In the genomic region with DNA sequence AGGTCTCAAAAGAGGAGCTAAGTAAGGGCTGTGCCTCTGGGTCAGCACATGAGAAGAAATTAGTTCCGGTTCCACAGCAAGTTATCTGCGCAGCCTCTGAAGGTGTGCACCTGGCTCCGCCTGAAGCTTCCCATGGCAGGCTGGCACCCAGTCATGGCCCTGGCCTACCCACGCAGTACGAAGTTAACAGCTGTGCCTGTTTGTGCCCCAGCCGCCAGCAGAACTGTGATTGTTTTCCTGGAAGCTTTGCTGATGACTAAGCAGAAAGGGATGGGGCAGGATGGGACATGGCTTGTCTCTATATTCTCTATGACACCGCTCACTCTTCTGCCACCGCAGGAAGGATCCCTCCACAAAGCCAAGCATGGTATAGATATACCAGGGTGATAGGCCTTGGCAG, we compare ENCODE assay signal across 19 mouse cellular contexts. TPM values are rescaled to one million over a fixed set of nuclear protein-coding genes. Genes with fewer than 3 reads are reported as not detected.
DNase-seq lines count a peak whose midpoint lies in the region; ATAC-seq and TF ChIP-seq lines count a peak whose summit lies in the region.
"Had no signal": no experiment of that assay in that cellular context is flagged by ENCODE, and none has a peak within 500 bp of the region (broad histone marks: within the 10 kb centered on the region; RNA-seq: fewer than 3 reads in every experiment).

No protein-coding gene starts in this region.

- H3K27ac ChIP-seq in midbrain, embryonic 11.5 days (ENCODE audit: low read depth, low read length): no peak overlapping the region
- H3K27ac ChIP-seq: embryonic facial prominence, embryonic 13.5 days; forebrain, embryonic 13.5 days; heart, embryonic 13.5 days; midbrain, embryonic 15.5 days had no signal

- H3K9me3 ChIP-seq in E14TG2a.4 (ENCODE audit: low read length): no peaks in the 10 kb centered on the region
- no peaks in the 10 kb centered on the region for H3K9me3 ChIP-seq in midbrain, embryonic 11.5 days (ENCODE audit: control insufficient read depth, low read length)
- H3K9me3 ChIP-seq: embryonic facial prominence, embryonic 13.5 days; forebrain, embryonic 13.5 days; heart, embryonic 13.5 days; midbrain, embryonic 15.5 days had no signal

- WGBS in midbrain, embryonic 11.5 days: 92% methylated on average over 8 of the region's 8 CpGs

- H3K4me3 ChIP-seq in E14TG2a.4 (replicated peaks; ENCODE audit: low read length): peak overlapping the region; percentile 39
- no peak overlapping the region for H3K4me3 ChIP-seq in midbrain, embryonic 11.5 days (ENCODE audit: low read depth, low read length)
- H3K4me3 ChIP-seq: embryonic facial prominence, embryonic 13.5 days; forebrain, embryonic 13.5 days; heart, embryonic 13.5 days; midbrain, embryonic 15.5 days had no signal

- no peak for ATAC-seq in midbrain, embryonic 11.5 days (ENCODE audit: low FRiP score)
- ATAC-seq: CD4-positive, CD25-positive, alpha-beta regulatory T cell, adult 4 months; forebrain, embryonic 13.5 days; midbrain, embryonic 15.5 days; Patski had no signal

- H3K4me2 ChIP-seq in midbrain, embryonic 11.5 days: no peak overlapping the region
- H3K4me2 ChIP-seq: embryonic facial prominence, embryonic 13.5 days; forebrain, embryonic 13.5 days; heart, embryonic 13.5 days; midbrain, embryonic 15.5 days had no signal

- H3K27me3 ChIP-seq in E14TG2a.4 (ENCODE audit: insufficient read depth, low read length): peaks cover 6% of the 10 kb centered on the region; the same call in 1 of the 2 replicates
- no peaks in the 10 kb centered on the region for H3K27me3 ChIP-seq in midbrain, embryonic 11.5 days (ENCODE audit: control insufficient read depth, insufficient read depth, low read length)
- H3K27me3 ChIP-seq: embryonic facial prominence, embryonic 13.5 days; forebrain, embryonic 13.5 days; Patski had no signal

- peak; percentile 21 for DNase-seq in gastrocnemius, adult 18-20 months (ENCODE audit: low spot score)
- no peak for DNase-seq in gastrocnemius, adult 8-10 months (ENCODE audit: low spot score in 2 of 2)
- DNase-seq in layer of hippocampus, adult 11-12 months (ENCODE audit: low spot score): peak; percentile 65
- peak; percentile 52 to 57 for DNase-seq in left cerebral cortex, postnatal 36 days (ENCODE audit: low spot score in 2 of 2)
- DNase-seq in midbrain, embryonic 11.5 days (ENCODE audit: low spot score, missing footprints): no peak
- DNase-seq in heart, postnatal 10 days: no peak
- DNase-seq in urinary bladder, adult 18-20 months (ENCODE audit: low spot score in 2 of 2): no peak
- DNase-seq: cerebellum, postnatal 25 days; kidney, adult 11 months; lung, postnatal 4 days; thymus, postnatal 25 days had no signal

- H3K9ac ChIP-seq in midbrain, embryonic 11.5 days (ENCODE audit: low read length): no peak overlapping the region
- H3K9ac ChIP-seq: embryonic facial prominence, embryonic 13.5 days; forebrain, embryonic 13.5 days; heart, embryonic 13.5 days; midbrain, embryonic 15.5 days had no signal

- intact Hi-C loops in left cerebral cortex, postnatal 36 days (cut with DNase I): no loop called here
- intact Hi-C loops in heart, postnatal 10 days (cut with DNase I): no loop called here

- H3K4me1 ChIP-seq in E14TG2a.4 (replicated peaks; ENCODE audit: low read depth, low read length): peaks cover 6% of the 10 kb centered on the region
- H3K4me1 ChIP-seq in midbrain, embryonic 11.5 days (ENCODE audit: control insufficient read depth, insufficient read depth, low read length): peaks cover 9% of the 10 kb centered on the region

- no peaks in the 10 kb centered on the region for H3K36me3 ChIP-seq in E14TG2a.4 (ENCODE audit: insufficient read depth, low read length)
- H3K36me3 ChIP-seq in midbrain, embryonic 11.5 days (ENCODE audit: control insufficient read depth, insufficient read depth, low read length): no peaks in the 10 kb centered on the region
- H3K36me3 ChIP-seq: embryonic facial prominence, embryonic 13.5 days; heart, embryonic 13.5 days; midbrain, embryonic 15.5 days had no signal

- no peak for TF ChIP-seq CTCF in E14TG2a.4 (conservative IDR thresholded peaks at IDR 0.05; ENCODE audit: low read length)

RNA-seq across cellular contexts. Expression of a gene that starts 34.5 kb away (rescaled TPM):
- total RNA-seq in gastrocnemius, adult 18-20 months (2021): not detected
- total RNA-seq in gastrocnemius, adult 8-10 months (2022): not detected
- not detected for total RNA-seq in left cerebral cortex, postnatal 36 days (2021)
- polyA plus RNA-seq in midbrain, embryonic 11.5 days (2014; fragmentation: Nextera tagmentation; extraction: Ambion mirVana): 0.08 TPM in 1 of 2 replicates, not detected in the other
- not detected for total RNA-seq in heart, postnatal 10 days (2021)
- total RNA-seq: left cerebral cortex, postnatal 14 days had no signal
- polyA plus RNA-seq: embryonic facial prominence, embryonic 13.5 days; heart, embryonic 13.5 days had no signal

RNA-seq across cellular contexts. Expression of a gene that starts 41.4 kb away (rescaled TPM):
- 100 to 1,000 TPM; 186 to 194 TPM for total RNA-seq in gastrocnemius, adult 18-20 months (2021)
- total RNA-seq in gastrocnemius, adult 8-10 months (2022): 100 to 1,000 TPM; 189 to 223 (median 200) TPM
- 100 to 1,000 TPM; 233 to 246 TPM for total RNA-seq in left cerebral cortex, postnatal 36 days (2021)
- polyA plus RNA-seq in midbrain, embryonic 11.5 days (2014; fragmentation: Nextera tagmentation; extraction: Ambion mirVana): 354 and 411 TPM in 2 replicates
- total RNA-seq in heart, postnatal 10 days (2021): 100 to 1,000 TPM; 221 to 231 TPM

Comparison
In these comparisons a context has a peak if more than half of its experiments do, and no peak if none do; other contexts are left out.
1. DNase-seq: peak in gastrocnemius, adult 18-20 months (single experiment), layer of hippocampus, adult 11-12 months (single experiment) and left cerebral cortex, postnatal 36 days (2 of 2); none in gastrocnemius, adult 8-10 months (0 of 2), midbrain, embryonic 11.5 days (single experiment), heart, postnatal 10 days (0 of 2) and urinary bladder, adult 18-20 months (0 of 2).